Mouse (Mus musculus) ES-E14 (cell line): Measurements from ENCODE around the gene Pyroxd2.

Experiments
- CHD2 ChIP-seq: IDR thresholded peaks from 2 replicates; pipeline ENCODE4 v1.6.1; 2014; ENCODE audit warnings: mild to moderate bottlenecking, low read depth, low read length, inconsistent platforms
- HCFC1 ChIP-seq: IDR thresholded peaks from 2 replicates; pipeline ENCODE4 v1.6.1; 2012; ENCODE audit warnings: low read length, inconsistent platforms, borderline replicate concordance; ENCODE audit not compliant: insufficient read depth
- ZC3H11A ChIP-seq: IDR thresholded peaks from 2 replicates; pipeline ENCODE4 v1.6.1; 2012; ENCODE audit warnings: low read depth, mild to moderate bottlenecking, inconsistent platforms, low read length, borderline replicate concordance
- ZNF384 ChIP-seq: IDR thresholded peaks from 2 replicates; pipeline ENCODE4 v1.6.1; 2012; ENCODE audit warnings: low read depth, low read length, inconsistent platforms

- TF ChIP-seq CHD2: 0 out of 2 replicates have a peak, but pooled peaks have one; percentile 16
- TF ChIP-seq ZC3H11A: no peak
- no peak for TF ChIP-seq HCFC1
- TF ChIP-seq ZNF384: no peak
Measured at GRCm38 (mm10) chr19:42745084-42745868, 7.3 kb downstream of the Pyroxd2 start.
